Mouse (Mus musculus): Measurements from ENCODE around the gene Pdcd7.

Gene Pdcd7

GRCm38 (mm10) chr9:65394360-65394759, 48.5 kb downstream of the Pdcd7 start:
- no peak for DNase-seq (ENCODE audit: low spot score in 2 of 2)

- peak in 1 of 2 experiments; percentile 18 for DNase-seq (ENCODE audit: low spot score in 2 of 2)
Measured at GRCm38 (mm10) chr9:65398279-65398678, 52.4 kb downstream of the Pdcd7 start, which contains the start of gene Rasl12. Gene Rasl12, plus strand, starts transcription at chr9:65398506.

- no peak for DNase-seq (ENCODE audit: low spot score in 2 of 2)
Measured at GRCm38 (mm10) chr9:65399934-65400333, 54.0 kb downstream of the Pdcd7 start.

- DNase-seq (ENCODE audit: low spot score in 2 of 2) = peak; percentile 58 to 59
Measured at GRCm38 (mm10) chr9:65404331-65405183, 58.7 kb downstream of the Pdcd7 start.

- DNase-seq (ENCODE audit: low spot score in 2 of 2) = no peak
Measured at GRCm38 (mm10) chr9:65405184-65405449, 59.2 kb downstream of the Pdcd7 start.

GRCm38 (mm10) chr9:65407327-65407726, 61.4 kb downstream of the Pdcd7 start:
- no peak for DNase-seq (ENCODE audit: low spot score in 2 of 2)

GRCm38 (mm10) chr9:65407861-65408260, 62.0 kb downstream of the Pdcd7 start:
- no peak for DNase-seq (ENCODE audit: low spot score in 2 of 2)

- DNase-seq (ENCODE audit: low spot score in 2 of 2) = no peak
Measured at GRCm38 (mm10) chr9:65408871-65409295, 63.0 kb downstream of the Pdcd7 start.
